Mouse (Mus musculus) activated CD4-positive, CD25-positive, alpha-beta regulatory T cell, adult 4 months (primary cell): ENCODE measurements around the gene Larp7. TPM values are rescaled to one million over a fixed set of nuclear protein-coding genes. Genes with fewer than 3 reads are reported as not detected.
A peak's percentile ranks its signal among the peaks of the same experiment; 100 is the strongest.

Source experiments
- ATAC-seq: one replicate; pipeline ENCODE4 v1.8.0; 2017
- polyA plus RNA-seq, 2 experiments: library from polyadenylated mRNA; unstranded; fragments of 100-300 nt; shearing (Covaris generic); gene quantifications; one replicate each; pipeline ENCODE4 v1.2.1; 2017

The Larp7 gene
- 10 to 100 TPM; 63.3 to 82.0 TPM for polyA plus RNA-seq

DNA sequence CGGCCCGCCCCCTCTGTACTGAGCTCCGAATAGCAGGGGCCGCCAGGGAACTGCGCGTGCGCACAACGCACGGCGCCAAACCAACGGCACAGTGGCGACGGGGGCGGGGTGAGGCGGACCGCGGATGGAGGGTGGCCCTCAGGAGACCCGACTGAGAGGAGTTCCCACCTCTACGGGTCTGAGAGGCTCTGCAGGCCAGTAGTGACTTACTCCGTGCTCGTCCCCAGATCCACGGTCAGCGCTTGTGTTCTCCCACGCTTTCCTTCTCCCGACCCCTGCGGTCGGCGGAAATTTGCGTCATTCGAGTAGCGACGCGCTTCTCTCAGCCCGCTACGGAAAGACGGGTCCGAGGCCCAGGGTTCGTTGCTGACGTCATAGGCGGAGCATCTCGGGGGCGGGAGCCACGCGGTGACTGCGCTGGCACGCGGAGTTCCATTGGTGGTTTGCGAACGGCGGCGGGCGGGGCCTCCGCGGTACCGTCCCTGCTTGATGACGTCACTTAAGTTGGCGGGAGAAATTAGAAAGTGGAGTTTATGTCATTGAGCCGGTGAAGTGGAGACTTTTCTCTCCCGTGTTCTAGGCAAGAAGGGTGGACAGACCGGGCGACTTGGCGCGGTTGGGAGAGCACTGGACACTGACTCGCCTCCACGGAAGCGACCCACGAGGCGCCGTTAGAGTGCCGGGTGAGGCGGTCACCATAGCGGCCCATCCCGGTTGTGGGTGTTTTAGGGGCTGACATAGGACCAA is at the start of gene Larp7, which contains the start of gene Zgrf1:
Larp7 (minus strand) TSS at position 377 of the 747 bp plus-strand sequence.
Zgrf1 (plus strand) TSS at position 517 of the 747 bp plus-strand sequence.
- peak; percentile 95 for ATAC-seq

DNA sequence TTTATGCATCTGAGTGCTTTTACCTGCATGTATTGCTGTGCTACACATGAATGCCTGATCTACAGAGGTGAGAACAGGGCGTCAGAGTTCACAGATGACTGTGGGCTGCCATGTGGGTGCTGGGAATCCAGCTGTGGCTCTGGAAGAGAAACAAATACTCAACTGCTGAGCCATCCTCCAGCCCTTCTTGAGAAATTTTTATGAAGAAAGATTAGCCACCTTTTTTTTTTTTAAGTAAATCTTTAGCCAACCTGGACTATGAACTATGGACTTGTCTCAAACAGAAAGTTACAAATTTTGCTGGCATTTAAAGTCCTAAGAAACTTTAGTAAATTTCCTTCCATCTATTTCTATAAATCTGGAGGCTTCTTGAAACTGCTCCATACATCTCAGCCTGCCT is 44.0 kb upstream of the Larp7 start:
- ATAC-seq: no peak

- ATAC-seq: peak; percentile 100
Observed at GRCm38 (mm10) chr3:127572557-127572956, 19.4 kb upstream of the Larp7 start.

DNA sequence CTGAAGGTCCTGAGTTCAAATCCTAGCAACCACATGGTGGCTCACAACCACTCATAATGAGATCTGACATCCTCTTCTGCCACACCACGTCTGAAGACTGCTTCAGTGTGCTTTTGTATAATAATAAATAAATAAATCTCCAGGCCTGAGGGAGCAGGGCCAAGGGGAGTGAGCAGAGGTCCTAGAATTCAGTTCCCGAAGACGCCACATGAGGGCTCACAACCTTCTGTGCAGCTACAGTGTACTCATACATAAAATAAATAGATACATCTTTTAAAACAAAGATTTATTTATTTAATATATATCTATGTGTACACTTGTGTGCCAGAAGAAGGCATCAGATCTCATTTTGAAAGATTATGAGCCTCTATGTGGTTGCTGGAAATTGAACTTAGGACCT is 12.0 kb upstream of the Larp7 start:
- no peak for ATAC-seq

DNA sequence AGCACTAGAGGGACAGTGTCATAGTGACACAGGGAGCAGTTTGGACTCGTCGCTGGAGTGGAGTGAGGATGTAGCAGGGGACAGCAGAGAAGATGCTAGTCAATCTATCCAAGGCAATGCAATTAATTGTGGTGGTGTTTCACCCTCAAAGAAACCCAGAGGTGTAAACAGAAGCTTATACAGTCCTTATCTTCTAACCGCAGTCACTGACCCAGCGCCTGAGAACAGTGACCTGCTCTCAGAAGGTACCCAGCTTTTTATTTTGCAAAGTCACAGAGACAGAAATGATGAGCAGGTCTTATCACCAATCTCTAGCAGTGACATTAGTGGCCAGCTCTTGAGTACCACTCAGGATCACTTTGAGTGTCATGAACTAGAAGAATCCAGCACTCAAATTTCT is 9.8 kb upstream of the Larp7 start:
- no peak for ATAC-seq

DNA sequence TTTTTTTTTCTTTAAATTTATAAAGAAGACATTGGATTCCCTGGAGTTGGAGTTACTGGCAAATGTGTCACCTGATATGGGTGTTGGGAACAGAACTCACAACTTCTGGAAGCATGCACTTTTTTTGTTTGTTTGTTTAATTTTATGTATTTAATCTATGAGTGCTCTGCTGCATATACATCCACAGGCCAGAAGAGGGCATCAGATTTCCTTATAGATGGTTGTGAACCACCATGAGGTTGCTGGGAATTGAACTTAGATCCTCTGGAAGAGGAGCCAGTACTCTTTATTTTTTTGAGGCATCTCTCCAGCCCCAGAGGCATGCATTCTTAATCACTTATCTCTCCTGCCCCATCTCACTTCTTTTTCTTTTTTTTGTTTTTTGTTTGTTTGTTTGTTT is 5.1 kb upstream of the Larp7 start:
- no peak for ATAC-seq

DNA sequence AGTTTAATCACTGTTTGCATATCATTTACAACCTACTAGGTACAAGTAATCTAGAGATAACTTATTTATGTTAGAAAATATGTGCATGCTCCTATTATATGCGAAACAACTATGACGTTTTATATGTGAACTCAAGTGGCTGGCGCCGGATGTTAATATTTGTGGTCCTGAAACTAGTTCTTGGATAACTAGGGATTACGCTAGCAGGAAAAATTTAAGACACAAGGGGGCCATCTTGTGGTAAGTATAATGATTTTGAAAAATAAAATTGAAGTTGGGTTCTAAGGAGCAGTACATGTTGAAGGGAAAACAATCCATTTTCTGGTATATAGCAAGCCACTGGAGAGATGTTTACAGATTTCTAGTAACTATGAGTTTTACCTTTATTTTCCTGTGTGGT is 1.6 kb upstream of the Larp7 start:
- no peak for ATAC-seq

GRCm38 (mm10) chr3:127553720-127554043 is 533 bp upstream of the Larp7 start:
- ATAC-seq: no peak

DNA sequence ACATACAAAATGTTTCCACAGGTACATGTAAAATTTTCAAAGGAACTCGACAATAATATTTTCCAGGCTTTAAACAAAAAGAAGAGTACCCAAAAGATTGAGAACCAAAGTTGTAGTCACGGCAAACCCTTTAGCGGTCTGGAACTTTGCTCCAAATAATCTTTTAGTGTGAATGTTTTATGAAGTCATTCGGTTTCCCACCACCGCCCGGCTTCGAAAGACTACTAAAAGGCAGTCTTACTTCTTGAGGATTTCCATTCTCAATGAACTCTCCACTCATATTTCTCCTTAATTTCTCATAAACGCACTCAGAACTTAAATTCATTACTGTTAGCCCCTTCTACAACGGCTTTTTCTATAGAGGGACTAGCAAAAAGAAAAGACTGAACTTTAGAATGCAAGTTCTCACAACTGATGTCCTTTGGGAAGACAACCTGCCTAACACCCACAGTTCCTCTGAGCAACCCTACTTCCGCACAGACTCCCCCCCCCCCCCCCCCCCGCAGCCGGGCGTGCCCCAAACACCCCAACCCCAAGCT is 646 bp downstream of the Larp7 start:
- ATAC-seq: no peak

- no peak for ATAC-seq
Observed at GRCm38 (mm10) chr3:127547882-127548281, 5.3 kb downstream of the Larp7 start.

DNA sequence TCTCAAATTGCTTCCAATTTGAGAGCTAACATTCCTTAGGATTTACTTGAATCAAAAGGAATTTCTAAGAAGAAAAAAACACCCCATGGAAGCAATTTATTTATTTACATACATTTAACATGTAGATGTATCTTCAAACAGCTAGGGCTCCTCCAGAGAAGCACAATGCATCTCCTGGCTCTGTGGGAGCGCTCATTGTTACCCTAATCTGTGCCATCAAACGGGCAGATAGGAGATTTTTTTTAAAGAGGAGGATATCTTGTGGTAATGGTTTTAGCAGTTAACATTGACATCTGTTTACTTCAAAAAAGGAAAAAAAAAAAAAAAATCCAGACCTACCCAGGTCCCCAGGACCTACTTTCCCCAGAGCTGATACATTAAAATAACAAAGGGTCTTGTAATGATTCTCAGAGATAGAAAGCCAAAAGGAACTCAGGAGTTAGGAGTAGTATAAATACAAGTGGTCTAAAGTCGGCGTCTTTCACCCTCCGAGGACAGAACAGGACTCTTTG is 8.5 kb downstream of the Larp7 start:
- ATAC-seq: no peak

- ATAC-seq: no peak
Observed at GRCm38 (mm10) chr3:127543976-127544375, 9.2 kb downstream of the Larp7 start.

GRCm38 (mm10) chr3:127539193-127539592 is 14.0 kb downstream of the Larp7 start:
- ATAC-seq: no peak

GRCm38 (mm10) chr3:127530293-127530692 is 22.9 kb downstream of the Larp7 start:
- ATAC-seq: no peak

DNA sequence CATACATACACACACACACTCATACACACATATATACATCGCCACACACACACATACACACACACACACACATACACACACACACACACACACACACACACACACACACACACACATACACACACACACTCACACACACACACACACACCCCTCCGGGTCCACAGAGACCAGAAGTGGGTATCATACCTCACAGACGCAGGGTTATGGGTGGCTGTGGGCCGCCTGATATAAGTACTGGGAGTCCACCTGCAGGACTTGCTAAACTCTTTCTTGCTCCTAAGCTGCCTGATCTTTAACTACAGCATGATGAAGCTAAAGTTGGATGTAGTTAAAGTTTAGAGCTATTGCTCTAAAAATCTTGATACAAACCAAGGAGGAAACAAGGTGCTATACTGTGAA is 23.3 kb downstream of the Larp7 start:
- no peak for ATAC-seq

DNA sequence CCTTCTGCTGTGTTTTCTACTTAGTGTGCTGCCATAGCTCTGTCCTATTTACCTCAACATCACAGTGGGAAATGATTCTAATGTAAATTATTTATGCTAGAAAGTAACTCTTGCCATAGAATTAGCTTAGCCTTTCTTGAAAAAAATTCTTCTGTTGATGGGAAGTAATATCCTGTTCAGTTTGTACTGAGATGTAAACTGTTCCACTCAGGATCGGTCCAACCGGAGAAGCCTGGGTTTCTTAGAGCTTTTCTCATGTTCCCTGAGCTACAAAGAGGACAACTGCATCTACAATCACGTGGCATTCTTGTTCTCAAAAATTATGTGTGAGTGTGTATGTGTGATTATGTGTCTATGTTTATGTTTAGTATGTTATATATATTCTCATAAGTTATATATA is 23.9 kb downstream of the Larp7 start:
- ATAC-seq: no peak

DNA sequence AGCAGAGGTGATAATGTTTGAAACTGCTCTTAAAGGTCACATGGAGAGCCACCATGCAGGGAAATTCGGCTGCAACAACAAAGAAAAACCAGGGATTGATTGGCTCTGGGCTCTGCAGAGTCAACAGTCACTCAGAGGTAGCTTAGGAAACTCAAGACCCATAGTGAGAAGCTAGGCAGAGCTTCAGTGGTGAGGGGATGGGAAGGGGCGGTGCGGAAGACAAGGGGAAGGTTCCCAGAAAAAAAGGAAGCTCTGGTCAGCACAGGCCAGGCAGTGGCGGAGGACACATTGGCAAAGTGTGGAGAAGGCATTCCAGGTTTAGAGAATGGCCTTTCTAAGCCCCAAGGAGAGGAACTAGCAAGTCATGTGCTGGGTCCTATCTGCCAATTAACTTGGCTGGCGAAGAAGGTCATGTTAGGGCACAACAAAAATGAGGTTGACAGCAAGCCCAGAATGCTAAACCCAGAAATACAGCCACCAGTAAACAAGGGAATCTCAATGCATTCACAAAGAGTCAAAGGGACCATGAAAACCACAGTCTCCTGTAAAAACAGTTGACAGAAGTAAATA is 25.6 kb downstream of the Larp7 start:
- ATAC-seq: no peak

DNA sequence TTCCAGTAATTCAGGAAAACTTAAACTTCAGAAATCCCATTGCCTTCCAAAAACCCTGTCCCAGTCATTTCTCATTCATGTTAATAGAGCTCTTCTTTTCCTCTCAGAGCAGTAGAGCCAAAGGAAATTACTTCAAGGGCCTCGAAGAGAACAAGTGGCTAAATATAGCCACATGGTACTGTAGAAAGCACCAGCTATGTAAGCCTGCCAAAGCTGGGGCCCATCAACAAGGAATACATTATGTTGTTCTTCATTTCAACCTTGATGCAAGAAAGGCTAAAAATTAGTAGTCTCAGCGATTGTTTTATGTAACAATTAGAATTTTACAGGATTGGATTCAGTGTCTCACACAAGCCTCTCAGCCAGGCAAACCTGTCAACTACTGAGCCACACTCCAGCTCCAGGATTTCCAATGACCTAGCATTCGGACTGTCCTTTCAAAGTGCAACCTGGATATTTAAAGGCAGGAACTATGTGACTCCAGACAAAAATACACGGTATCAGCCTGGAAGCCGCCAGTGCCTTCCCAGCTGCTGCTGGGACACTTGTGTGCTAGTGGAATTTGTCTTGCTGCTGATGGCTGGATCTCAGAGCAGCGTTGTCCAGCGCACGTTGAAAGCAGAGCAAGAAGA is 27.8 kb downstream of the Larp7 start:
- no peak for ATAC-seq

DNA sequence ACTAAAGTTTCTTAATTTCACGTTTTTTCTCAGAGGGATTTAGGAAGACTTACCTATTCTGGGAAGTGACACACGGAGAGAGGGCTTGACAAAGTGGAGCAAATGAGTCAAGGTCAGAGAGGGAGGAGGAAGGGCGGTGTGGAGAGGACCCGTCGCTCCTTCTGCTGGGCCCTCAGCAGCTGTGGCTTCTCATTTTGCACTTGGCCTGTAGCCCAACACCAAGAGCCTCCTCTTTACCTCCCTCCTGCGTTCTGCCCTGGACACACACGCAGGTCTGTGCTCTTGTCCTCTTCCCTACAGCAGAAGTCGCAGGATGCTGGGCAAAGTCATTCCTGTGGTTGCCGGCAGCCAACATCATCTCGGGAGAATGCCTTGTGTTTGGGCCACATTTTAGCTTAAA is 32.0 kb downstream of the Larp7 start:
- no peak for ATAC-seq

DNA sequence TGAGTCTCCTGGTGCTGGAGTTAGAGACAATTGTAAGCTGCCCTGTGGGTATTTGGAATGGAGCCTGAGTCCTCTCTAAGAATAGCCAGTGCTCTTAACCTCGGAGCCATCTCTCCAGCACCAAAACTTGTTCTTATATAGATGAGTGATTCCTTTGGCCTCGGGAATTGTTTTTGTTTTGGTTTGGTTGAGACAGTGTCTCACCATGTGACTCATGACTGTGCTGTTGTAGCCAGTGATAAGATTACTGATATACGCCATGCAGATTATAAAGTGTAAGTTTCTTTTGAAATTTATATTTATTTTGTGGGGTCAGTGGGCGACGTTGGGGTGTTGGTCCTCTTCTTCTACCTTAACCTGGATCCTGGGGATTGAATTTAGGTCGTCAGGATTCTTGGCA is 32.8 kb downstream of the Larp7 start:
- no peak for ATAC-seq

- ATAC-seq: no peak
Observed at GRCm38 (mm10) chr3:127515251-127515650, 37.9 kb downstream of the Larp7 start.

- no peak for ATAC-seq
Observed at GRCm38 (mm10) chr3:127513699-127514098, 39.5 kb downstream of the Larp7 start.

DNA sequence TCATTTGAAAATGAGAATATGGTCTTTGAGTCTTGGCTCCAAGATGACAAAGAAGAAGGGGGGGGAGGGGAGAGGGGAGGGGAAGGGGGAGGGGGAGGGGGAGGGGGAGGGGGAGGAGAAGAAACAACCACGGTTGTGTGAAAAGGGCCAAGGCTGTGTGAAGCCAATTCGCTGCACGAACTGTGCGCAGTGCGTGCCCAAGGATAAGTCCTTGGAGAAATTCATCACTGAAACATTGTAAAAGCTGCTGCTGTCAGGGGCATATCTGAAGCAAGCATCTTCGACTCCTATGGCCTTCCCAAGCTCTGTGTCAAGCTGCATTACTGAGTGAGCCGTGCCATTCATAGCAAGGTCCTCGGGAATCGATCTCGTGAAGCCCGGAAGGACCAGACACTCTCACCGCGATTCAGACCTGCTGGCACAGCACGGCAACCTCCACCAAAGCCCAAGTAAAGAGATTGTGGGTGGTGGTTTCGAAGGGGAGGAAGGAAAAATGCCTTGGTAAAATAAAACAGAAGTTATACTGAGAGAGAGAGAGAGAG is 40.3 kb downstream of the Larp7 start:
- no peak for ATAC-seq
